Mouse (Mus musculus) heart, embryonic 13.5 days (tissue): ENCODE results near the gene Tedc2. TPM values are rescaled to one million over a fixed set of nuclear protein-coding genes. Genes with fewer than 3 reads are reported as not detected.

Experiments
- microRNA-seq: library from miRNA; unstranded; fragments of <30 nt; microRNA quantifications from one replicate; pipeline ENCODE4, GENCODE M21; 2016
- polyA plus RNA-seq: library from polyadenylated mRNA; unstranded; fragments of >200 nt; fragmentation: Nextera tagmentation; extraction: Ambion mirVana; gene quantifications from 2 replicates; pipeline ENCODE4 v1.2.1, GENCODE M21; 2015

Gene Tedc2
- polyA plus RNA-seq, 1 experiment from 2014 or later: 6.2 TPM

Small RNA genes lying within 50 kb of the gene (microRNA-seq; reads per million reads assigned to microRNA genes)
- gene Mir5134 (0.61 reads per million), gene Mir6965 (0.82 reads per million)

Other genes with a start within 250 kb of the Tedc2 start
- 0.10 TPM in 1 of 2 replicates, not detected in the other for gene Prss30, start 240.3 kb downstream of the Tedc2 start, polyA plus RNA-seq
- gene Prss22, start 222.8 kb downstream of the Tedc2 start, polyA plus RNA-seq: 0.15 TPM in 1 of 2 replicates, not detected in the other
- 0.34 and 0.35 TPM in 2 replicates for gene Prss27, start 182.7 kb downstream of the Tedc2 start, polyA plus RNA-seq
- gene Kctd5, start 147.4 kb downstream of the Tedc2 start, polyA plus RNA-seq: 39.9 and 40.8 TPM in 2 replicates
- 30.7 and 35.1 TPM in 2 replicates for gene Pdpk1, start 69.9 kb downstream of the Tedc2 start, polyA plus RNA-seq
- gene Amdhd2, start 57.1 kb downstream of the Tedc2 start, polyA plus RNA-seq: 27.0 and 31.2 TPM in 2 replicates
- gene Atp6v0c, start 51.1 kb downstream of the Tedc2 start, polyA plus RNA-seq: 544 and 567 TPM in 2 replicates
- gene Tbc1d24, start 15.3 kb downstream of the Tedc2 start, polyA plus RNA-seq: 4.2 and 5.2 TPM in 2 replicates
- gene Ntn3, start 11.3 kb downstream of the Tedc2 start, polyA plus RNA-seq: 1.9 and 2.0 TPM in 2 replicates
- gene Ccnf, start 30.6 kb upstream of the Tedc2 start, polyA plus RNA-seq: 37.2 and 38.4 TPM in 2 replicates
- 0.11 TPM in 1 of 2 replicates, not detected in the other for gene Abca17, start 130.2 kb upstream of the Tedc2 start, polyA plus RNA-seq
- gene Abca3, start 131.1 kb upstream of the Tedc2 start, polyA plus RNA-seq: 6.2 and 6.4 TPM in 2 replicates
- 234 and 235 TPM in 2 replicates for gene Rnps1, start 193.7 kb upstream of the Tedc2 start, polyA plus RNA-seq
- 234 and 266 TPM in 2 replicates for gene Eci1, start 205.8 kb upstream of the Tedc2 start, polyA plus RNA-seq
- 1.5 and 1.7 TPM in 2 replicates for gene Dnase1l2, start 222.3 kb upstream of the Tedc2 start, polyA plus RNA-seq
- gene E4f1, start 249.5 kb upstream of the Tedc2 start, polyA plus RNA-seq: 24.5 and 25.9 TPM in 2 replicates
- 61.3 and 66.8 TPM in 2 replicates for gene Pgp, start 249.5 kb upstream of the Tedc2 start, polyA plus RNA-seq